Mouse (Mus musculus): ENCODE results near the gene Grtp1. TPM values are rescaled to one million over a fixed set of nuclear protein-coding genes. Genes with fewer than 3 reads are reported as not detected.

Gene Grtp1
- total and polyA plus RNA-seq, 3 experiments, result 10.1 to 16.4 (median 10.8) TPM

DNA sequence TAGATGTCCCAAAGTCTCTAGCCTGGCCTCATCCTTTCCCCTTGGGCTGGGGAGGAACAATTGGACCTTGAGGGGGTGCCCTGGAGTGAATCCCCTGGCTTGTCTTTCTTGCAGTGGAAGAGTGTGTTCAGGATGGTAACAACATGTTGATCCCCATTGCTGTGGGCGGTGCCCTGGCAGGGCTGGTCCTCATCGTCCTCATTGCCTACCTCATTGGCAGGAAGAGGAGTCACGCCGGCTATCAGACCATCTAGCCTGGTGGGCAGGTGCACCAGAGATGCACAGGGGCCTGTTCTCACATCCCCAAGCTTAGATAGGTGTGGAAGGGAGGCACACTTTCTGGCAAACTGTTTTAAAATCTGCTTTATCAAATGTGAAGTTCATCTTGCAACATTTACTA is 26.1 kb downstream of the Grtp1 start:
- no peak for DNase-seq

- DNase-seq, result no peak
These were observed 29.9 kb downstream of the Grtp1 start for GRCm38 (mm10) chr8:13170510-13170909.

DNA sequence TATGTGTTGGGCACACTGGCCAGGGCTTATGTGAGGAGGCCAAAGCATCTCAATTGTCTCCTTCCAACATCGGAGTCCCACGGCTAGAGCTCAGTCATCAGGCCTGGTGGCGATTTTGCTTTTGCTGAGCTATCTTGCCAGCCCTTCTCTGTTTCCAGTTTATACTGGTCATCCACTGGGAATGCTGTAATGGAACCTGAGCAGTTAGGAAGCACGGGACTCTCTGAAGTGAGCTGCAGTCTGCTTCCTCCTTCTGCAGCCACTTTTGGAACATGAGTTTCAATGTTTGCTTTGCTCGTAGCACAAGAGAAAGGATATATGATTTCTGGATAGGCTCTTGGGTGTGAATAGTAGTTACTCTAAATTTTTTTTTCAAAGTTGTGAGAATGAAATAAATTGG is 36.1 kb downstream of the Grtp1 start:
- DNase-seq, result no peak

DNA sequence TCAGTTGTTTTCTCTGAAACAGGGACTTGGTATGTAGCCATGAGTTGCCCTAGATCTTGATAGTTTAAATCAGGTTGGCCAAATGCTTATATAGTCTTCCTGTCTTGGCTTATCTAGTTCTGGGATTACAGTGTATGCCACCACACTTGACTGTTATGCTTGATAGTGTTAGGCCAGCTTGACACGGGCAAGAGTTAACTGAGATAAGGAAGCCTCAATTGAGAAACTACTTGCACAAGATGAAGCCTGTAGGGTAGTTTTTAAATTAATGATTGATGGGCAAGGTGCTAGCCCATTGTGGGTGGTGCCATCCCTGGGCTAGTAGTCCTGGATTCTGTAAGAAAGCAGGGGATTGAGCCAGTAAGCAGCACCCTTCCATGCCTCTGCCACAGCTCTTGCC is 36.9 kb downstream of the Grtp1 start:
- DNase-seq, result no peak

- DNase-seq, result peak; percentile 59
These were observed 38.3 kb downstream of the Grtp1 start for GRCm38 (mm10) chr8:13162098-13162497.

- no peak for DNase-seq
These were observed 39.7 kb downstream of the Grtp1 start for GRCm38 (mm10) chr8:13160691-13161090.

GRCm38 (mm10) chr8:13159377-13159881 is 41.0 kb downstream of the Grtp1 start:
- DNase-seq, result no peak

DNA sequence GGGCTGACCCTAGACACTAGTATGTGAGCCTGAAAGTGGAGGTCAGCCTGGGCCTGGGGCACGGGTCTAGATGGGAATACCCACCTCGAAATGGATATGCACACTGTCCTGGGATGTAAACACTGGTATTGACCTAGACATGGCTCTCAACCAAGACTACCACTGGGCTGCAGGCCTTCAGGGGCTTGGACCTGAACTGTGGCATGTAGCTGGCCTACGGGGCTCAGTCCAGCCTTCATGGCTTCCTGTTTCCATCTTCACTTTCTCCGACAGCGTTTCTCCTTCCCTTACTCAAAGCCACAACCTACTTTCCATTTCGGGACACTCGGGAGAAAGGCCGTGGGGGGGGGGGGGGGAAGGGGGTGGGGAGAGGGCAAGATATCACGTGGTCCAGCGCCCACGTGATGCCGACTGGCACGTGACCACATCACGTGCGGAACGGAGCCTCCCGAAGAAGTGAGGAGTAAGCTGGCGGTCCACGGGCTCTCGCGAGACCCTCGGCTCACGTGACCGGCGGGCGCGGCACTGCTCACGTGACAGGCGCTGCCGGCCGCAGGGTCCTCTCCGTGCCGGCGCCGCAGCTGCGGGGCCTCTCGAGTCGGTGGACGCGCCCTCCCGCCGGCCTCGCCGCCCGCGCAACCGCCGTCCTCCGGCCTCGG is 41.6 kb downstream of the Grtp1 start, which contains the start of gene Lamp1:
TSS of gene Lamp1 (plus strand) at position 444 of the 659 bp plus-strand sequence.
- peak; percentile 99 for DNase-seq

GRCm38 (mm10) chr8:13156327-13157097 is 43.9 kb downstream of the Grtp1 start:
- DNase-seq, result no peak

DNA sequence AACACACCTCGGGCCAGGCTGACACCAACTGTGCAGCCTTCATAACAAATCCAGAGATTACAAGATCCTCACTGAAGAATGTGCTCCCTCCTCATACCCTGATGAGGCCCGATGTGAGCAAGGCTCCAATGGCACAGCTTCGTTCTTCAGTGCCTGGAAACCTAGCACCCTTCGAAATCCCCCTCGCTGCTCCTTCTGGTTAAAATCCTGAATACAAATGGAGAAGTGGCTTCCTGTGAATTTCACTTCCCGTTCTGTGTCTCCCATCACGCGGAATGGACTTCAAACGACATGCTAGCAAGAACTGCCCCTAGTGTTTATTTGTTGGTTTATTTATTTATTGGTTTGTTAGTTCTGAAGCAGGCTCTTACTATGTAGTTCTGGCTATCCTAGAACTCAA is 45.1 kb downstream of the Grtp1 start:
- DNase-seq, result no peak

DNA sequence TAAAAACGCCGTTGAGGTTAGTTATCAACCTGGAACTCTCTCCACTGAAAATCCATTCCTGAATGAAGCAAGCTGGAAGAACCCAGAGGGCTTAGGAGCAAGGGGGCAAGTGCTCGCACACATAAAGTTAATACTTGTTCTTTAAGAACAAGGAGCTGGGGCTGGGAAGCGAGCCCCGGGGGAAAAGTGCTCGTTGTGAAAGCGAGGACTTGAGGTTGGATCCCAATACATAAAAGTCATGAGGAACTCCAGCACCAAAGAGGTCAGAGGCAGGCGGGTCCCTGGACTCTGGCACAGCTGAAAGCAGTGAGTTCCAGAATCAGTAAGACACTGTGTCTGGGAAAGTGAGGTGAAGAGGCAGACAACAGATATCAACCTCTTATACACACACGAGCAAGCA is 46.3 kb downstream of the Grtp1 start:
- peak; percentile 35 for DNase-seq

- DNase-seq, result no peak
These were observed 49.5 kb downstream of the Grtp1 start for GRCm38 (mm10) chr8:13150929-13151328.

DNA sequence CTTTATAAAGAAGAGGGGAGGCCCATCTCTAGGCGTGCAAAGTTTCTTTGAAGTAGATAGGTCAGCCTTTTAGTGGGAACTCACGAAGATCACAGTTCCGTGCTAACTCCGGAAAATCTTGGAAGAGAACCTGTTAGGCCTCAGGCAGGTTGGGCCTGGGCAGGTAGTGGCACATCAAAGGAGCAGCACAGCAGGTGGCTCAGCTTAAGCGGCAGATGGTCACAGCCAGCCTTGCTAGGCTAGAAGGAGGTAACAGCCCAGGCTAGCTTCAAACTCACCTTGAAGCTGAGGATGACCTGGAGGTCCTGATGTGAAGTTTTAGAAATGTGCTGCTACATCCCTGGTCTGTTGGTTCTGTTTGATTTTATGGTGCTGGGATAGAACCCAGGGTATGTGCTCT is 50.6 kb downstream of the Grtp1 start:
- no peak for DNase-seq

DNA sequence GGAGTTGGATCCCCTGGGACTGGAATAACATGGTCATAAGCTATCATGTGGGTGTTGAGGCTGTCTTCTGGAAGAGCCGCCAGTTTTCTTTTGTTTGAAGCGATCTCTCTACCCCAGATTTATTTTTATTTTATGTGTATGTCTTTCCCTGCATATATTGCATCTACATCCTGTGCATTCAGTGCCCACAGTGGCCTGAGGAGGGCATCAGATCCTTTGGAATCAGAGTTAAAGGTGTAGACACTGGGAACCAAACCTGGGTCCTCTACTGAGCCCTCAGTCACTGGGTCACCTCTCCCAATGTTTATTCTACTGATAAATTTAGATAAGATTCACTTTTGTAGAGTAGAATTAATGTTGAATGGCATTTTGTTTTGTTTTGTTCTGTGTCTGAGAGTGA is 51.1 kb downstream of the Grtp1 start:
- DNase-seq, result no peak

- peak; percentile 75 for DNase-seq
These were observed 51.9 kb downstream of the Grtp1 start for GRCm38 (mm10) chr8:13148476-13148875.

GRCm38 (mm10) chr8:13141681-13142080 is 58.7 kb downstream of the Grtp1 start:
- DNase-seq, result no peak

GRCm38 (mm10) chr8:13139641-13140182 is 60.7 kb downstream of the Grtp1 start:
- no peak for DNase-seq

- peak; percentile 38 for DNase-seq
These were observed 68.2 kb downstream of the Grtp1 start for GRCm38 (mm10) chr8:13132220-13132619.

- no peak for DNase-seq
These were observed 75.5 kb downstream of the Grtp1 start for GRCm38 (mm10) chr8:13124897-13125296.

DNA sequence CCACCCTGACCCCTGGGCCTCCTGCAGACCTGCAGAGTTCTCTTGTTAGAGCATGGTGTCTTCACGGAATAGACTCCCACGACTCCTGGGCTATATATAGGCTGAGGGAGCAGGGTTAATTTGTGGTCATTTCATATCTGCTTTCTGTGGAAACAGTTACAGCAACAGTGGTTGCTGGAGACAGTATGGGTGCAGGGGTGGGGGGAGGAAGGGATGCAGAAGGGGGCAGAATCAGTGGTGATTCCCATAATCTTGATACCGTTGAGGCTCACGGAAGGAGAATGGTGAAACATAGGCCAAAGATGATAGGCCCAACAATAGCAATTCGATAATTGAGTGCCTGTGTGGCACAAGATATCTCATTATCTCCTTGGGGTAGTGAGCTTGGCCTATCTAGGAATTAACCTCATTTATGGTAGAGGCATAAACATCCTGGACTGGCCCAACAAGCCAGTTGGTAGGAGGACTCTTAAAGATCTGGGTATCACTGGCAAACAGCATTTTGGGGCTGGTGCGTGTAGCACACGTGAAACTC is 77.5 kb downstream of the Grtp1 start:
- DNase-seq, result no peak
